Mouse (Mus musculus) stomach, embryonic 16.5 days (tissue): ENCODE measurements around the gene Sqstm1. TPM values are rescaled to one million over a fixed set of nuclear protein-coding genes. Genes with fewer than 3 reads are reported as not detected.

Source experiments
- ATAC-seq: fragments of 200-750 bp; cut with Nextera tagmentation; 2 replicates; pipeline ENCODE4 v1.8.0; 2017; ENCODE audit warnings: moderate number of reproducible peaks, moderate TSS enrichment; ENCODE audit not compliant: insufficient read depth, low FRiP score
- H3K27ac ChIP-seq: fragments of 300-500 bp; sonication (generic); 2 replicates; pipeline ENCODE4 v1.5.1; 2014; ENCODE audit warnings: low read length
- H3K27me3 ChIP-seq: fragments of 300-500 bp; sonication (generic); 2 replicates; pipeline ENCODE4 v1.6.1; 2014; ENCODE audit warnings: low read length, control low read depth, mixed read lengths; ENCODE audit not compliant: control insufficient read depth, insufficient read depth
- H3K36me3 ChIP-seq: fragments of 300-500 bp; sonication (generic); 2 replicates; pipeline ENCODE4 v1.6.1; 2014; ENCODE audit warnings: low read length; ENCODE audit not compliant: control insufficient read depth, insufficient read depth
- H3K4me1 ChIP-seq: fragments of 300-500 bp; sonication (generic); 2 replicates; pipeline ENCODE4 v1.6.1; 2014; ENCODE audit warnings: low read length, control low read depth, mixed read lengths; ENCODE audit not compliant: control insufficient read depth, insufficient read depth
- H3K4me2 ChIP-seq: fragments of 300-500 bp; sonication (generic); 2 replicates; pipeline ENCODE4 v1.6.1; 2014; ENCODE audit warnings: low read depth, low read length, mixed read lengths
- H3K4me3 ChIP-seq: fragments of 300-500 bp; sonication (generic); replicated peaks from 2 replicates; pipeline ENCODE4 v1.5.1; 2014; ENCODE audit warnings: mild to moderate bottlenecking, low read length
- H3K9ac ChIP-seq: fragments of 300-500 bp; sonication (generic); 2 replicates; pipeline ENCODE4 v1.6.1; 2014; ENCODE audit warnings: low read length
- H3K9me3 ChIP-seq: fragments of 300-500 bp; sonication (generic); replicated peaks from 2 replicates; pipeline ENCODE4 v1.6.1; 2016; ENCODE audit warnings: low read length, control low read depth; ENCODE audit not compliant: control insufficient read depth
- WGBS: fragments of 180-500 bp; shearing (Covaris S2); extraction: QIAGEN DNeasy Blood & Tissue Kit; methylation state at CpG from one replicate; pipeline ENCODE4 v1.1.7; 2014; 5-methylcytosine and 5-hydroxymethylcytosine counted together
- polyA plus RNA-seq: library from polyadenylated mRNA; unstranded; fragments of >200 nt; fragmentation: Nextera tagmentation; extraction: Ambion mirVana; gene quantifications from 2 replicates; pipeline ENCODE4 v1.2.1, GENCODE M21; 2015

Sqstm1 gene
- polyA plus RNA-seq: 202 and 225 TPM in 2 replicates

GRCm38 (mm10) chr11:50210505-50211151 is at the start of gene Sqstm1, which contains the start of gene Mgat4b:
Gene Sqstm1, minus strand, starts transcription at chr11:50210827.
Gene Mgat4b, plus strand, starts transcription at chr11:50210890.
- H3K36me3 ChIP-seq: peaks cover 9% of the 10 kb centered on the region; the same call in 1 of the 2 replicates
- under 1% methylated on average over 48 of the region's 48 CpGs for WGBS
- H3K9ac ChIP-seq: peak within 1 kb of the TSS; percentile 97
- no peaks in the 10 kb centered on the region for H3K27me3 ChIP-seq
- H3K4me2 ChIP-seq: peak within 1 kb of the TSS; percentile 79
- H3K9me3 ChIP-seq: no peaks in the 10 kb centered on the region
- H3K27ac ChIP-seq: peak within 1 kb of the TSS; percentile 99
- peaks cover 19% of the 10 kb centered on the region for H3K4me1 ChIP-seq
- H3K4me3 ChIP-seq: peak within 1 kb of the TSS; percentile 99
- peak; percentile 57 for ATAC-seq

DNA sequence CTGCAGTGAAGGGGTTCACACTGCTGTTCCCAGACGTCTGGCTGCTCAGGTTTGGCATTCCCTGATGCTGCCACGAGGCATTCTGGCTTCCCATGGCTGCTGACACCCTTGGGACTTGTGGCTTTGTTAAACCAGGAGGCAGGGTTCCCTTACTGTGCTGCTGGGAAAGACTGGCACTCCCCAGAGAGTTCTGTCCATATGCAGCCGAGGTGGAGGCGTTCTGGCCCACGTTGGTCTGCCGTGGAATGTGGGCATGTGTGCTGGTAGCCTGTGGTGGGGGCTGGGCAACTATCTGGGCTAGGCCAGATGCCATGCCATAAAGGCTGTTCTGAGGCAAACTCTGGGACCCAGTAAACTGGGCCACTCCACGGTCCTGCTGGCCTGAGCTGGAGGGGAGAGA is 47.7 kb upstream of the Sqstm1 start:
- H3K9me3 ChIP-seq: no peaks in the 10 kb centered on the region
- no peak overlapping the region for H3K4me2 ChIP-seq
- H3K4me3 ChIP-seq: no peak overlapping the region
- H3K4me1 ChIP-seq: no peaks in the 10 kb centered on the region
- H3K36me3 ChIP-seq: peaks cover 33% of the 10 kb centered on the region
- no peak for ATAC-seq
- no peak overlapping the region for H3K27ac ChIP-seq
- H3K9ac ChIP-seq: no peak overlapping the region
- 84% methylated on average over 7 of the region's 7 CpGs for WGBS
- no peaks in the 10 kb centered on the region for H3K27me3 ChIP-seq

GRCm38 (mm10) chr11:50256615-50257014 is 46.0 kb upstream of the Sqstm1 start:
- no peaks in the 10 kb centered on the region for H3K9me3 ChIP-seq
- H3K4me2 ChIP-seq: no peak overlapping the region
- no peak for ATAC-seq
- no peak overlapping the region for H3K9ac ChIP-seq
- 84% methylated on average over 7 of the region's 7 CpGs for WGBS
- no peak overlapping the region for H3K27ac ChIP-seq
- no peaks in the 10 kb centered on the region for H3K27me3 ChIP-seq
- no peak overlapping the region for H3K4me3 ChIP-seq
- H3K36me3 ChIP-seq: peaks cover 18% of the 10 kb centered on the region
- peaks cover 9% of the 10 kb centered on the region for H3K4me1 ChIP-seq

DNA sequence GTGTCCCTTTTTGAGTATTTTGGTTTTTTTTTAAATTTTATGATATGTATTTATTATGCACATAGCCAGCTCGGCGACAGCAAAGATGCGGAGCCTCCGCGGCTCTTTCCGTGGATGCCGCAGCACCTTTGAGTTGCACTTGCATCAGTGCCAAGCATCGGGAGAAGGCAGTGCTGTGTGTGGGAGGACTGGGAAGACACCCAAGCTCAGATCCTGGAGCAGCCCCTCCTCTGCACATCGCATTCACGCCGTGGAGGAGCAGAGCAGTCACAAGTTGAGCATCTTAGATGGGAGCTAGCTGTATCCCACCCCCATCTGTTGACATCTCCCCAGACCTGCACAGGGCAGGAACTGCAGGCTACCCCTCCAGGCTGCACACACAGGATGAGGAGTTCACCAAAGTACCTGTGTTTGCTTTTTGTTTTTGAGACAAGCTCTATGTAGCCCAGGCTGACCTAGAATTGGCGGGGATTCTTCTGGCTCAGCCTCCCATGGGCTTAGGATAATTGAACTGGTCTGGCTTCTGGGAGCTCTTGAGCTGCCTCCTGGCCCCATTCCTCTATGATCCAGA is 43.5 kb upstream of the Sqstm1 start:
- Histone ChIP-seq H3K27ac (no peak overlapping the region), H3K9me3 (no peaks in the 10 kb centered on the region), H3K36me3 (peaks cover 11% of the 10 kb centered on the region; the same call in 1 of the 2 replicates), H3K4me1 (peaks cover 9% of the 10 kb centered on the region), H3K4me3 (no peak overlapping the region), H3K27me3 (no peaks in the 10 kb centered on the region), H3K9ac (no peak overlapping the region), H3K4me2 (no peak overlapping the region)
- ATAC-seq: no peak
- 74% methylated on average over 12 of the region's 12 CpGs for WGBS

- Histone ChIP-seq H3K4me1 (peaks cover 9% of the 10 kb centered on the region), H3K27me3 (no peaks in the 10 kb centered on the region), H3K36me3 (peaks cover 7% of the 10 kb centered on the region; the same call in 1 of the 2 replicates), H3K9ac (no peak overlapping the region), H3K9me3 (no peaks in the 10 kb centered on the region), H3K4me3 (no peak overlapping the region), H3K4me2 (no peak overlapping the region), H3K27ac (no peak overlapping the region)
- 64% methylated on average over 1 of the region's 1 CpGs for WGBS
- ATAC-seq: no peak
These were observed 42.8 kb upstream of the Sqstm1 start for GRCm38 (mm10) chr11:50253393-50253792.

- WGBS: 57% methylated on average over 11 of the region's 11 CpGs
- no peaks in the 10 kb centered on the region for H3K9me3 ChIP-seq
- no peak overlapping the region for H3K27ac ChIP-seq
- peaks cover under 1% of the 10 kb centered on the region; the same call in 1 of the 2 replicates for H3K36me3 ChIP-seq
- no peaks in the 10 kb centered on the region for H3K27me3 ChIP-seq
- H3K4me2 ChIP-seq: no peak overlapping the region
- H3K4me1 ChIP-seq: peaks cover 9% of the 10 kb centered on the region
- no peak for ATAC-seq
- no peak overlapping the region for H3K4me3 ChIP-seq
- H3K9ac ChIP-seq: peak overlapping the region; percentile 39; the same call in 1 of the 2 replicates
These were observed 42.1 kb upstream of the Sqstm1 start for GRCm38 (mm10) chr11:50252684-50253265.

DNA sequence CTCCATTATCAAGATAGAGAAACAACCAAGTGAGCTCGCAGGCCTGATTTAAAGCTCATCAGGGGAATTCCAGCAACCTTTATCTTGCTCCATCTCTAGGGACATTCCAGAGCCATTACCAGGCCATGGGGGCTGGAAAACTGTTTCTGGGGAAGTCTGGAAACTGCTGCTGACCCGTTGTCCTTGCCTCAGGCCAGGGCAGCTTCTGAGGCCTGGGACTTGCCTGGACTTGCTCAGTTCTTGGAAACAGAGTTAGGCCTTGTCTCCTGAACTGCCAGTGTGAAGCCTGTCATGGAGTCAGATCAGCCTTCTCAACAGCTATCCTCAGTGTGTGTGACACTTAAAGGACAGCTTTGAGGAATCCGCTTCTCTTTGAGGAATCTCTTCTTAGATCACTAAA is 41.5 kb upstream of the Sqstm1 start:
- Histone ChIP-seq H3K9ac (peak overlapping the region; percentile 39; the same call in 1 of the 2 replicates), H3K27ac (no peak overlapping the region), H3K4me1 (peaks cover 9% of the 10 kb centered on the region), H3K4me3 (no peak overlapping the region), H3K4me2 (no peak overlapping the region), H3K9me3 (no peaks in the 10 kb centered on the region), H3K36me3 (no peaks in the 10 kb centered on the region; the same call in 1 of the 2 replicates), H3K27me3 (no peaks in the 10 kb centered on the region)
- no peak for ATAC-seq
- 47% methylated on average over 3 of the region's 3 CpGs for WGBS

DNA sequence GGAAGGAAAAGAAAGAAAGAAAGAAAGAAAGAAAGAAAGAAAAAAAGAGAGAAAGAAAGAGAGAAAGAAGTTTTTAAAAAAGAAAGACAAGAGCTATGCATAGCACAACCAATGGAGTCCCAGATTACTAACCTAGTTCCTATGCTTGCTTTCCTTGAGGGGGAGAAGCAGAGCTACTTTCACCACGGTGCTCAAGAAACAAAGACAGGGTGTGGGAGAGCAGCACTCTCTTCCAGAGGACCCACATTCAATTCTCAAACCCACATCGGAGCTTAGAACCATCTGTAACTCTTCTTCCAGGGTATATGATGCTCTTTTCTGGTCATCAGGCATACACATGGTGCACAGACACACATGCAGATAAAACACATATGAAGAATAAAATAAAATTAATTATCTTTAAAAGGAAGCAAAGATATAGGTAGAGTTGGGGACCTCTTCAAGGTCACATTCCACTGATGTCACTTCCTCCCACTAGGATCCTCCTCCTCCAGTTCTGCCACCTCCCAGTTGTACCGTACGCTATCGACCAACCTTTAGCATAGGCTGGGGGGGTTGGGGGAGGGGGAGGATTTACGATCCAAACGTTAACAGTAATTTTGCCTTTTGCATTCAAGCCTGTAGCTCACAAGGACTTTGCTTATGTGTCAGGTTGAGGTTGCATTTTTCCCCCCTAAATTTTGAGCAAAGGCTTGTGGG is 38.0 kb upstream of the Sqstm1 start:
- Histone ChIP-seq H3K36me3 (no peaks in the 10 kb centered on the region), H3K4me1 (peaks cover 9% of the 10 kb centered on the region), H3K9me3 (no peaks in the 10 kb centered on the region), H3K27ac (no peak overlapping the region), H3K9ac (no peak overlapping the region), H3K4me3 (no peak overlapping the region), H3K4me2 (no peak overlapping the region), H3K27me3 (no peaks in the 10 kb centered on the region)
- 69% methylated on average over 7 of the region's 7 CpGs for WGBS
- no peak for ATAC-seq

DNA sequence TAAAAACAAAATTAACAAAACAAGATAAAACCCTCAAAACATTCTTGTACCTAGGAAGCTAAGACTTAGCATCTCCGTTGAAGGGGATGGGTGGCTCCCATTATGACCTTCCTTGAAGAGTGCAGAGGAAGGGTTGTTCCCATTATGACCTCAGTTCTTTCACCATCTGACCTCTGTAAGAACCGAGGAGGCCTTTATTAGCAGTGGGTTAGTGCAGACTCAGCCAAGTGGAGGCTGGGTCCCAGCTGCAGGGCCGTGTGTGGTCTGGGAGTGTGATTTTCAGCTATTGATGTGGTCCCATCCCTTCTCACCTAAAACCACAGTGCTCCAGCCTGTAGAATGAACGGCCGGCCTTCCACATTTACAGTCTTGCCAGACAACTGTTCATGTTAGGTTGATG is 34.6 kb upstream of the Sqstm1 start:
- Histone ChIP-seq H3K4me2 (no peak overlapping the region), H3K27ac (no peak overlapping the region), H3K9me3 (no peaks in the 10 kb centered on the region), H3K4me1 (no peaks in the 10 kb centered on the region), H3K4me3 (no peak overlapping the region), H3K27me3 (no peaks in the 10 kb centered on the region), H3K36me3 (no peaks in the 10 kb centered on the region), H3K9ac (no peak overlapping the region)
- 76% methylated on average over 5 of the region's 5 CpGs for WGBS
- no peak for ATAC-seq
